Mouse (Mus musculus) layer of hippocampus, adult 9-10 months (tissue): ENCODE measurements around the gene Shld2.

Source experiments
- DNase-seq: peaks from one replicate; pipeline ENCODE4 v3.0.0; 2022; ENCODE audit warnings: low spot score

Shld2 gene

DNA sequence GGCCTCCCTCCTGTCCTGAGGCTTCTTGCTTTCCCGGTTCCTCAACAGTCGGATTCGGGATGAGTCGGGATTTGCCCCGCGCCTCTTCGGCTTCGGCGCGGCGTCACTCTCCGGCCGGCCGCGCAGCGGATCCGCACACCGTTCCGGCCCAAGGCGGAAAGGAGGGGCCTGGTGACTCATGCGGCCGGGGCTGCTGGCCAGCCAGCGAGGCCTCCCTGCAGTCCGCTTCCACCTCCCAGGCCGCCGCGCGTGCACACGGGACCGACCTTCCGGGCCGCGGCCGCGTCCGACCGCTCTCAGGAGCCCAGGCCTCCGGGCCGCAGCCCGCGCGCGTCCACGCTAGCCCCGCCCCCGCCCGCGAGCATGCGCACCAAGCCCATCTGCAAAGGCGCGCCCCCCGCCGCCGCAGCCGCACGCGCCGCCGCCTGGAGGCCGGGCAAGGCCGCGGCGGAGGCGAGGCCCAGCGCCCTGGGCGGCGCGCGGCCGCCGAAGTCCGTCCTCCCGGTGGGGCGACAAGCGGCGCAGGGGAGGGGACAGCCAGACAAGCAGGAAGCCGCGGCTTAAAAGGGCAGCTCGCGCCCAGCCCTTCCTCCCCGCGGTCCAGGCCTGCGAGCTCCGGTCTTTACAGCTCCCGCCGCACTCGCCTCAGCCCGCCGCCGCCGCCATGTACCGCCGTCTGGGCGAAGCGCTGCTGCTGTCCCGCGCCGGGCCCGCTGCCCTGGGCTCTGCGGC is at the start of gene Shld2, which contains the start of gene Glud1:
TSS of gene Shld2 (minus strand) at position 260 of the 732 bp plus-strand sequence.
TSS of gene Glud1 (plus strand) at position 494 of the 732 bp plus-strand sequence.
- peak; percentile 69 for DNase-seq

DNA sequence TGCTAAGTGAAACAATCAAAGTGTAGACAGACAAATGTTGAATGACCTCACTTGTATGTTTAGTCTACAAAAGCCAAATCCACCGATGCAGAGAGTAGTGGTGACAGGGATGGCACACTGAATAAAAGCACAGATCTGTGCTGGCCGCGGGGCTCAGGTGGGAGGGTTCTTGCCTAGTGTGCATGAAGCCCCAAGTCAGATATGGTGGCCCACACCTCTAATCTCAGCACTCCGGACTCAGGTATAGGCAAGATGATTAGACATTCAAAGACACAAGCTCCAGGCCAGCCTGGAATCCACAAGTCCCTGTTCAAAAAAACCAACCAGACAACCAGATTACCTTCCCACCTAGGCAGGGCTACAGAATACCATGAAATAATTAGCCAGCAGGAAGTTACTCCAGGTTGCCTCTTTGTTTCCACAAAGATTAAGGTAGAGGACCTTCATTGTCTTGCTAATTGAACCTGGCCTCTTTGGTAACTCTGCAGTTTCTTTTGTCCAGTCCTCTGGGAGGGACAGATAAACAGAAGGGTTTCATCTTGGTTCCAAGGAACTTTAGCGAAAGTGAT is 49.5 kb upstream of the Shld2 start:
- DNase-seq = no peak

DNA sequence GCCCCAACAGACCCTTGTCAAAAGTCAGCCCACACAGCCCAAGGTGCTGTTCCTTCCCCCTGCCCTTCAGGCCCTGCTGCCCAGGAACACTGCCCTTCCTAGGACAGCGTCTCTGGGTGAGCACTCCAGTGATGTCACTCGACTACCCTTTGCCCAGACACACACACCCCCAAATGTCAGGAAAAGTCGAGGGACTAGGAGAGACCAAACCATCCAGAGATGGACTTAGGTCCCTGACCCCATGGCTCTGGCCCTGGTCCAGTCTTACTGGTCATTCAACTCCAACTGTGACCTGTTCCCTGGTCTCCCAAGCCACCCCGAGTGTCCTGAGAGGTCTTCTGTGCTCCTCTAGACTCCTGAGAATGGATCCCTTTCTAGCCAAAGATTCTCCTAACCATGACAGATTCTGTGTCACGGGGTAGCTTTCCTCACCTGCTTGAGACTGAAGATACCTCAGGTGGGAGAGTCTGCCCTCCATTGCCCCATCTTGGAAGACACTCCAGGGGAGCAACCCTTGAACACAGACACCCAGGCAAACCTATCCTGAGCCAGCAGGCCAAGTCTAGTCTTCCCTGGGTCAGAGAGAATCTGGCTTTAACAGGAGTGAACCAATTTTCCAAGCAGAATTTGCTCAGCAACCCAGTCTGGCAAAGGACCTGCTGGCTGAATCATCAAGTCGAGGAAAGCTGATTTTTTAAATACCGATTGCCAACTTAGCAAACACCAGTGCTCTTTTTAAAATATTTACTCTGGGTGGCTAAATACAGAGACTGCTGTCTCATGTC is 47.6 kb upstream of the Shld2 start:
- no peak for DNase-seq

GRCm38 (mm10) chr14:34355301-34355700 is 45.0 kb upstream of the Shld2 start, which contains the start of gene Fam25c:
TSS of gene Fam25c (minus strand) at chr14:34355433.
- DNase-seq = no peak

GRCm38 (mm10) chr14:34354456-34354855 is 44.2 kb upstream of the Shld2 start:
- DNase-seq = no peak

- no peak for DNase-seq
These were observed 43.0 kb upstream of the Shld2 start for GRCm38 (mm10) chr14:34353326-34353725.

- no peak for DNase-seq
These were observed 42.2 kb upstream of the Shld2 start for GRCm38 (mm10) chr14:34352523-34352922.

GRCm38 (mm10) chr14:34351660-34352059 is 41.4 kb upstream of the Shld2 start:
- no peak for DNase-seq

DNA sequence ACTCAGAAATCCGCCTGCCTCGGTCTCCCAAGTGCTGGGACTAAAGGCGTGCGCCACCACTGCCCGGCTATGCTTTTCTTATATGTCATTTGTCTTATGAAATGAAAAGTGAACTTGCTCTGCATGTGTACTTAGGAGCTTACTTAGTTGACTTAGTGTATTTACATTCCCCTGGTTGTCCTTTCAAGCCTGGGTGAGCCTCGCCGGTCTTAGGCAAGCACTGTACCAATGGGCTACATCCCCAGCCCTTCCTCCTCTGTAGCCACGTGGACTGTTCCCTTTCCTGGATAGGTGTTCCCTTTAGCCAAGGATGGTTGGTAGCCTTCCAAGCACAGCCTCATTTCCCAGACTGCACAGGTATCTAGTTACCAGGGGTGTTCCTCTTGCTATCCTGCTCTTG is 38.7 kb upstream of the Shld2 start:
- DNase-seq = no peak

DNA sequence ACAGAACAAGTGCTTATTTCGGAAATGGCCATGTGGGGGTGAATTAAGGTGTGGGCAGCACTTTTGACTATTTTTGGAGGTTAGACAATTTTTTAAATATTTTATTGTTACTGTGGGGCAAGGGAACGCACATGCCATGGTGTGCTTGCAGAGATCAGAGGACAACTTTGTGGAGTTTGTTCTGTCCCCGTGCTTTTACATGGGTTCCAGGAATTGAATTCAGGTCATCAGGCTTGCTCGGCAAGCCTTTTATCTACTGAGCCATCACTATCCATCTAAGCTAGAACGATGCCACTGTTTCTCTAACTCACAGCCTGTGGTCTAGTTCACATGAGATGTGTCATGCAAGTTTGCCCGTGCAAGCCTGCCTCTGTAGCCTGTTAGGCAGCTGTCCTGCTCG is 38.0 kb upstream of the Shld2 start:
- DNase-seq = no peak

DNA sequence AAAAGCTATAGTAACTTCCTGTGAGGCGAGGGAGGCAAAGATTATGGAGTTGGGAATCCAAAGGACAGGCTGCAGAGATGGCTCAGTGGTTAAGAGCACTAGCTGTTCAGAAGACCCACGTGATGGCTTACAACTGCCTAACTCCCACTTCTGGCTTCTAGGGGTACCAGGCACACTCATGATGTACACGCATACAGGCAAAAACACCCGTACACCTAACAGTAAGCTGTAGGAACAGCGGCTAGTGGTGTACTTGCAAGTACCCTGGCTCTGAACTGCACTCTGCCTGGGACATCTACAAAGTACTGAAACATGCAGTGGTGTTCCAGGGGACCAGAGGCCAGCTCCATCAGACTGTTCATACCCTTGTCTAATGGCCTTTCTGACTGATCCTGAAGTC is 36.8 kb upstream of the Shld2 start:
- no peak for DNase-seq

DNA sequence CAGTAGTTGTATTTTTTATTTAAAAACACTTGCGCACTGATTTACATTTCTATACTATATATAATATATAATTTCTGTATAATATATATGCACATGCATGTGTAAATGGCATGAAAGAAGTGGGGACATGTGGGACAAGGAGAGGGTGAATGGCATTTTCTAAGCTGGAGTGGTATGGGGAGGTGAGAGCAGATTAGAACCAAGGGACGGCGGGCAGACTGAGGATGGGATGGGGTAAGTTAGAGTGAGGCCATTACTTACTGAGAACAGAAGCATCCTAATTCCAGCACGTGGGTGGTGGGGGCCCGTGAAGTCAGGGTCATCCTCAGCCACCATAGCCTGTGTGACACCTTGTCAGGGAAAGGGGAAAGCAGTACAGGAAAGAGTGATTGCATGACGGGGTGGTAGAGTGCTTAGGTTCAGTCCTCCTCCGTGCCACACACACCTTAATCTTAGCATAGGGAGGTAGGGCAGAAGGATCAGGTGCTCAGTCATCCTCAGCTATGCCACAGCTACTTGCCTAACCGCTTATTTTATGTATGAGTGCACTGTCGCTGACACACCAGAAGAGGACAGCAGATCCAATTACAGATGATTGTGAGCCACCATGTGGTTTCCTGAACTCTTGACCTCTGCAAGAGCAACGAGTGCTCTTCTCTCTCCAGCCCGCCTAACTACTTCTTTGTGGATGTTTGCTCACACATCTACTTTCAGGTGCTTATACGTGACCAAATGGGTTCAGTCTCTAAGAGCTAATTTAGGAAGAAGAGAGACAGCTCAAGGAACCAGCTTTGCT is 35.7 kb upstream of the Shld2 start:
- DNase-seq = no peak

GRCm38 (mm10) chr14:34344361-34344760 is 34.1 kb upstream of the Shld2 start:
- no peak for DNase-seq

GRCm38 (mm10) chr14:34343078-34343477 is 32.8 kb upstream of the Shld2 start:
- DNase-seq = no peak

GRCm38 (mm10) chr14:34341993-34342392 is 31.7 kb upstream of the Shld2 start:
- DNase-seq = no peak

- DNase-seq = no peak
These were observed 29.2 kb upstream of the Shld2 start for GRCm38 (mm10) chr14:34339446-34339845.

DNA sequence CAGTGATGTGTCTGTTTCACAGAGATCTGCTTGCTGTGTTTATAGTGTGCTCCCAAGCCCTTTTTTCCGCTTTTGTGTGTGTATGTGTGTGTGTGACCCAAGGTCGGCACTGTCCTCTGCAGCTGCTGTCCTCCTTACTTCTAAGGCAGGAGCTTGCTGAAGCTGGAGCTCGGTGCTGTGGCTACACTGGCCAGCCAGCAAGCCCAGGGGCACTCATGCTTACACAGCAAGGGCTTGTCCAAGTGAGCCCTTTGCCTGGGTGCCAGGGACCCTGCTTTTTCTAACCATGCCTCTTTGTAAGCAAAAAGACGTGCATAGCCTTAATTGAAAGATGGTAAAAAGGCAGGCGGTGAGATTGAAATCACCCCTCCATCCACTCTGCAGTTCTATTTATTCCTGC is 22.2 kb upstream of the Shld2 start:
- DNase-seq = no peak

DNA sequence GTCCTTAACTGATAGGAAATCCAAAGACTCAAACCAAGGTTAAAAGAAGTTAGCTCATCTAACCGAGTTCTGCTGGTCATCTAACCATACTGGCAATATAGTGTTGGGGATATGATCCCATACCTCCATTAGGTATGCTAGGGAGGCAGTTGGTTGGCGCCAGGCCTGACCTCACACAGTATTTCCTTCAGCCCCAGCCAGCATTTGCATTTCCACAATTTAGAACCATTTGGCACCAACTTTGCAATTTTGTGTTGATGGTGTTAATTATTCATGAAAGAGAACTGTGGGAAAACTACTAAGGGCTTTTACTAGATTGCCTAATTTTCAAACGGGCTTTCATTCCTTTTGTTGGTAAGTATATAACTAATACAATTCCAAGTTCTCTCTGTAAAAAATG is 21.6 kb upstream of the Shld2 start:
- DNase-seq = no peak

- DNase-seq = no peak
These were observed 20.4 kb upstream of the Shld2 start for GRCm38 (mm10) chr14:34330657-34331158.

- no peak for DNase-seq
These were observed 17.3 kb upstream of the Shld2 start for GRCm38 (mm10) chr14:34327618-34328017.

DNA sequence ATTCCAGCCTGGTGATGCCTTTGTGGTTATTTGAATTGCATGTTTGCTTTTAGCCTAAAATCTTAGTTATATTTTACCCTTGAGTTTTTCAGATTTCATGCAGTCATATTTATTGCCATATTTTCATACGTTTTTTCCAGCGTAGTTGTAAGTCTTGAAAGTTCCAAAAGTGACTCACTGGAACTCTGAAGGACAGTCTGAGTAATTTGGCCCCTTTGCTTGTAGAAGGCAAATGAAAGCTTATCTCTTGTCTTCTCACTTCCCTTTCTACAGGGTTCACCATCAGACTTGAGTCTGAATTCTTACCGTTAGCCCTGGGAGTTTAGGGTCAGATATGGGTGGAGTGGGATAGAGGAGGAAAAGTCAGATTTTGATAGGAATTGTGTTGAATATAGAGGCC is 16.3 kb upstream of the Shld2 start:
- DNase-seq = no peak

DNA sequence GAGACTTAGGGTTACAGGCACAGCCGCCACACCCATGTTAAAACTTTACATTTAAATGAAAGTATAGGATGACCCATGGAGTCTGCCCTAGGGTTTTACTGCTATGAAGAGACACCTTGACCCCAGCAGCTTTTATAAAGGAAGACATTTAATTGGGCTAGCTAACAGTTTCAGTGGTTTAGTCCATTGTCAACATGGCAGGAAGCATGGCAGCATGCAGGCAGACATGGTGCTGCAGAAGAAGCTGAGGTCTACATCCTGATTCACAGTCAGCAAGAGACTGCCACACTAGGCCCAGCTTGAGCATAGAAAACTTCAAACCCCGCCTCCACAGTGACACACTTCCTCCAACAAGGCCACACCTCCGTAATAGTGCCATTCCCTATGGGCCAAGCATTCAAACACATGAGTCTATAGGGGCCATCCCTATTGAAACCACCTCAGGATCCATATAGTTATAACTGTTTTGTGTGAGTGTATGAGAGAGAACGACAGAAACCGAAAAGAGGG is 13.3 kb upstream of the Shld2 start:
- no peak for DNase-seq
